Mouse (Mus musculus) CH12.LX (cell line): ENCODE measurements around the gene Nsd1.

Source experiments
- CTCF ChIP-seq, 2 experiments: IDR thresholded peaks in 1 of 2; conservative IDR thresholded peaks in 1 of 2; 2 replicates each; pipeline ENCODE4 v1.5.1; 2011 to 2012; ENCODE audit warnings: low read depth in 2 of 2, low read length in 2 of 2, improper control_type of control experiment in 1 of 2, inconsistent platforms in 1 of 2, mild to moderate bottlenecking in 1 of 2, moderate library complexity in 1 of 2
- MXI1 ChIP-seq: IDR thresholded peaks from 2 replicates; pipeline ENCODE4 v1.6.1; 2011; ENCODE audit warnings: mild to moderate bottlenecking, low read depth, low read length, improper control_type of control experiment

GRCm38 (mm10) chr13:55327633-55328032 is 118.1 kb downstream of the Nsd1 start:
- peak; percentile 92 for TF ChIP-seq MXI1
- peak; percentile 88 to 89 for TF ChIP-seq CTCF (conservative IDR thresholded peaks at IDR 0.05 in 1 of 2, IDR thresholded peaks at IDR 0.05 in 1 of 2; ENCODE audit: low read depth in 2 of 2, low read length in 2 of 2)
